Mouse (Mus musculus): ENCODE measurements around the gene Gm42906.

The Gm42906 gene

DNA sequence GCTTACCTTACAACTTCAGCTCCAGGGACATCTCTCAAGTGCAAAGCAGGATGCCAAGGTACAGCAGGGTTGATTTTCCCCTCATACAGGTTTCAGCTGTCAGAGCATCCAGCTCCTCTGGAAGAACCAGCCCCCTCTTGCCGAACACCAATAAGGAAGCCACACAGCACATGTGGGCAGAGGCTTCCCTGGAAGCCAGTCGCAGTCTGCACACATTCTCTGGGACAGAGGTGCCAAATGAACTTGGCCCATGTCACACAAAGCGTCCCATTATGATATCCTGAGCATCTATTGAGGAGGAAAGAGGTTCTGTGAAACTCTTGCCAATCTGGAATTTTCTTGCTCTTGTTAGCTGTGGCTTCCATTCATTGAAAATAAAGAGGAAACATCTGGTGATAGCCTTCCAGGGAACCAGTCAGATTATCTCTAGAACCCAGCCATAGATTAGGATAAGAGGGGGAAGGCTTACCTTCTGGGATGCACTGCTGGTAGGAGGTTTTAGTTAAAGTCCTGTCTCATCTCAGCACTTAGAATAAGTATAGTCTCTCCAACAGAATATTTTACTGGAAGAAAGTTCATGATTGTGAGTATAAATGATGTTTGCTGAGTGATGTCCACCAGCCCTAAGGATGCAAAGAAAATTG lies at the start of gene Gm42906:
Gene Gm42906, minus strand, starts transcription at position 51 of the 644 bp plus-strand sequence.
- no peak for DNase-seq

DNA sequence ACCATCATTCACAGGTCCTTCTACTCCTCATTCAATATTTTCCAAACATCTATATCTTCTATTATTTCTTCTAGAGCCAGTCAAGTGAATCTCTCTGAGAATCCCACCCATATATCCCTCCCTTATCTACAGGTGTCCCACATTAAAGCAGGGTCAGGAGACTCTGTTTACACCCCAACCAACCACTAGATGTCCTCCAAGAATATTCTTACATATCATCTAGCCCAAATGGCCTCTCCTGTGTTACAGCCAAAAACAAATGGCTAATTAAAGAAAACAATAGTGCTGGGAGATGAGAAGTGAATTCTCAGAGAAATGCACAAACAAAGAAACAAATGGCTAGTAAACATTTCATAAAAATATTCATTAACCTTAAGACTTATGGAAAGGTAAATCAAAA lies 17.7 kb upstream of the Gm42906 start:
- DNase-seq: no peak

DNA sequence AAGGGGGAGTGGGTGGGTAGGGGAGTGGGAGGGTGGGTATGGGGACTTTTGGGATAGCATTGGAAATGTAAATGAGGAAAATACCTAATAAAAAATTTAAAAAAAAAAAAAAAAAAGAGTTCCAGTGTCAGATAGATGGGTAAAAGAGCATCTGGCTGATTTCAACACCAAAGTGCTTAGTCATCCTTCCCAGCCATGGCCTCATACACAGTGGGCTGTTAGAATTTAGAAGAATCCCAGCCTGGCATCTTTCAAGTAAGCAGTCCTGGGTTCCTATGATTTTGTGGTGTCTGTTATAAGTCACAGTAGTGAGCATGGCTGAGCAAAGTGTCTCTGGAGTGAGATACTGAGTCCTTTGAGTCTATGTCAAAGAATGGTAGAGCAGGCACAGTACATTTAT lies 7.1 kb upstream of the Gm42906 start:
- DNase-seq: no peak

DNA sequence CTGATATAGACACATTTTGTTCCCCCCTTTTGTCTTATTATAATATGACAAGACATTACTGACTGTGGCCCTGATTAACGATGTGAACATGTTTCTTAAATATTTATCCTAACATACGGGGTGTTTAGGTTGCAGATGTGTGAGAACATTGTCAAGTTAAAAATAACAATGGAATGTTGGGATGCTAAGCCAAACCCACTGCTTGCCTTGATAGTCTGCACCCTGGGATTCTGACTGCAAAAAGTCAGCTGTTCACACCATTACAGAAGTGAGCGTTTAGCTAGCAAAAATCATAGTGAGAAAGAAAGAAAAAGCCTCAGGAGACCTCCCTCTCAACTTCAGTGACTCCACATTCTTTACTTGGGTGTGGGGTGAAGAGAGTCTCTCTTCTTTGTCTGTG lies 1.5 kb downstream of the Gm42906 start:
- DNase-seq: no peak

DNA sequence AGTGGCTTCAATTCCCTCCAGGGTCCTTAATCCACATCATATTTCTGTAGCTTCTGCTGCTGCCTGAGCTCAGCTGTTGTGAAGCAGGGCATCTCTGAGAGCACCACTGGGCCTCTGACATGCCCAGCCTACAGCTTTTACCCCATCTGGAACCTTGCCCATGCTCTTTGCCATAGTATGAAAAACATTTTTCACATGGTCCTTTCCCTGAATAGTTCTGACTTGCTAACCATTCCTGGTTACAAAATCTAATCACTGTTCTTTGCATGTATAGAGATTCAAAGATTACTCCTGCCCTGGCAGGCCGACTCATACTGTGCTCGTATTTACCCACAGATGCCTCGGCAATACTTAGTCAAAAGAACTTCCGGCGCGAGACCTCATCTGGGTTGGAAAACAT lies 5.3 kb downstream of the Gm42906 start:
- no peak for DNase-seq

DNA sequence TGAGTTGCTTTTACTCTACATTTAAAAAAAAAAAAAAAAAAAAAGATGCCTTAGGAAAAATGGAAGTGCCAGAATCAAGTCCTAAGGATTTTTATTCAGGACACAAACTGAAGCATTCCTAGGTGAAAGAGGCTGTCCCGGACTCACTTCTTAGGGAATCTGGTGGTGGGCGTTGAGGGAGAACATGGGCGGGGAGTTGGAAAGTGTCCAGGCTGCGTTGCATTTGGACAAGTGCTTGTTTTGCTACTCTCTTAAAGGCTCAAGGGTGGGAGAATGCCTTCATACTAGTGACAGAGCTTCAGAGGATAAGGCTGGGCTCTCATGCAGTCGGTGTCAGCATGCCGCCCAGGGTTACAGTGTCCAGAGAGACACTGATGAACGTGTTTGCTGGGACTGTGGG lies 6.1 kb downstream of the Gm42906 start:
- DNase-seq: peak; percentile 22 to 32

DNA sequence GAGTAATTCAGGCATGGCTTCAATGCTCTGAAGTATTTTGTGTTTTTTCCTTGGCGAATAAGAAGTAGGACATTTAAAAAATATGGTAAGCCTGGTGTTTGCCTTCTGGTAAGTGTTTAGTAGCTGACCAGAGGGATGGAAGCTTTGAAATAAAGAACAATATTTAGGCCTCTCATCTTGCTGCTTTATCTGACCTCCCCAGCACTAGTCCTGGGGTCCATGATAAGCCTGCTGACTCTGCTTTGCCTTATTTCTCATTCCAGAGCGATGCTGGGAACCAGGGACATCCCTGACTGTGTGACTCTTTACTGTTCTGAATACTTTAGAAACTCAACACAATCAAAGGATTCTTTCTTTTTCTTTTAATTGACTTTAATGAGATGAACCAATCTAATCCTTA lies 9.4 kb downstream of the Gm42906 start:
- no peak for DNase-seq

DNA sequence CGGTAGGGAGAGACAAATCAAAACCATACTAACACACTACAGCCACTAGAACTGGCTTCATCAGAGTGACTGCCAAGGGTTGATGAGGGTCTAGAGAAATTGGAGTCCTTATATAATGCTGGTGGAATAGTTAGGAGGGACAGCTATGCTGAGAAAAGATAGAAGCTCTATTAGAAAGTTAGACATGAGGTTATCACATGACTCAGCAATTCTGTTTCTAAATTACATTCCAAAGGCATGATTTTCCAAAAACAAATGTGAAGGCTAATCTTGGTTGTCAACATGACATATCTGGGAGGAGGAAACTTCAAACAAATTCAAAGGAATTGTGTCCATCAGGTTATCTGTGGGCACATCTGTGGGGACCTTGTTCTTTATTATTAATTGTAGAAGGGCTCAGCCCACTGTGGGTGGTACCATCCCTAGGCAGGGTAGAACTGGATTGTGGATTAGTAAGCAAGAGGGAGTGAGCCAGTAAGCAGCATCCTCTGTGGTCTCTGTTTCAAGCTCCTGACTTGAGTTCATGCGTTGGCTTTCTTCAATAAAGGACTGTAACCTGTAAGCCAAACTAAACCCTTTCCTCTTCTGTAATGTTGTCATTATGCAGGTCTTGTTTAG lies 10.4 kb downstream of the Gm42906 start:
- no peak for DNase-seq

DNA sequence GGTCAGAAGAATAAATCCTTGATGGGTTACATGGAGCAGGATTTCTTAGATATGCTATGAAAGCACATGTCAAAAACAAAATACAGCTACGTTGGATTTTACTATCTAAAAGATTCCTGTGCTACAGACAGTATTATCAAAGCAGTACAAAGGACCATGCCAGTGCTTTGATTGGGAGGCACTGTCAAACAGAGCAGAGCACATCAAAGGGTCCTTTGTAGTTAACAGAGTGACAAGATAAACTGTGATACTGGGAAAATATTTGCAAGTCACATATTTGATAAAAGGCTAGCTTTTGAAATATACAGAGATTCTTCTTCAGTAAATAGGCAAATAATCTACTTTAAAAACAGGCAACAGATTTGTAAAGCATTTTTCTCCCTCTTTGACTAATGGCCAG lies 11.0 kb downstream of the Gm42906 start:
- DNase-seq: no peak

DNA sequence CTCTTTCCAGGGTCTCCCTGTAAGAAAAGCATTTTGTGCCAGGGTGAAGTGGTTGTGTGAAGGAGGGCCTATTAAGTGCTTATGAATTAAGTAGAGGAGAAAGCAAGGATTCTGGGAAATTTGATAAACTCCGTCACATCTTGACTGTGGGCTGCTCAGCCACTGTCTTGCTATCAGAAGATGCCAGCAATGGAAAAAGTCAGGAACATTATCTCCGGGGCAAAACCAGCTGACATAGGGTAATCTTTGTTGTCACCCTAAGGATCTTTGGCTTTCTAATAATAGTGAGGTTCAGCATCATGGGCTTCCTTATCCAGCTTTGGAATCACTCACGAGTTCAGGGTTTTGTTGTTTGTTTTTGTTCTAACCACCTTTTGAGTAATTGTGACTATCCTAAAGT lies 14.3 kb downstream of the Gm42906 start:
- no peak for DNase-seq

DNA sequence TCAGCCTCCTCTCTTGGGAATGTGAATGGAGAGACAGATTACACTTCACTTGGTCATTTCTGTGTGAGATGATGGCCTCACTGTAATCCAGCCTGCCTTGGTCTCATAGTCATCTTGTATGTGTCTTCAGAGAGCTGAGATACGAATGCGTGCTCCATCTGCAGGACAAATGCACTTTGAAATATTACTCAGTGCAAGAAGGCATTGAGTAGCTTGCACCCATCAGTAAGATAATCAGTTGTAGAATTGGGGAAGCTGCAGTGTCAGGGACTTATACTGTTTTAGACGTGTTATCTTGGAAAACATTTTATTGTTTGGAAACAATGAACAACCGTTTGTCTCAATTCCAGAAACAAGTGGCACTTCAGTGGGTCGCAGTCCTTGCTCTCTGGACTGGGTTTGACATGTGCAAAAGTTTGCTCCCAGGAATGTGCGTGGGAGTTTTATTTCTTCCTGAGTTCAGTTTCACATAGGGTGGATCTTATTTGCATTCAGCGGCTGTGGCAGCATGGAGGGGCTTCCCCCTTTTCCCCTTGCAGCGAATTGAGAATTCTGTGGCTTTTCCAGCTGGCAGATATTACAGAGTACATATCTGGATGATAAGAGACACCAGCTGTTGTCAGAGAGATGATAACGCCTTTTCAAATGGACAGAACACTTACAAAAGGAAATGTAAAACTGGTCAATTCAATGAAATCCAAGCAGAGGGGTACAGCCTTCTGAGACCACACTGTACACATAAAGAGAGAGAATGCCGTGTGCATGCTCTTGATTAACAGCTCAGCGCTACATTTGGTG lies 15.1 kb downstream of the Gm42906 start:
- DNase-seq: peak; percentile 14 to 41

DNA sequence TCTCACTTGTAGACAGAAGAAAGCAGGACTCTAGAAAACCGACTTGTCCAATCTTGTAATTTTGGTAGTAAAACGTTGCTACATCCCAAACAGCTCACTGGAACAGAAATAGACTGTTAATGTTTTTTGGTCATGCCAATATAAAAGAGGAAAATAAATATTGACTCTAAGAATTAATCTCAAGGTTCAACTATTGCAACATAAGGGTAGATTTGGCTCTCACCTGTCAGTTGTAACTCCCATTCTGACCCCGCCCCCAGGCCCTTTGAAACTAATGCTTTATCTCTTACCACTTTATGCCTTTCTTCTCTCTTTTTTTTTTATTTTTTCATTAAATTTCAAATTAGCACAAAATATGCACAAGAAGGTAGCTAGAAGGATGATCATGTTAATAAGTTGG lies 18.0 kb downstream of the Gm42906 start:
- no peak for DNase-seq

DNA sequence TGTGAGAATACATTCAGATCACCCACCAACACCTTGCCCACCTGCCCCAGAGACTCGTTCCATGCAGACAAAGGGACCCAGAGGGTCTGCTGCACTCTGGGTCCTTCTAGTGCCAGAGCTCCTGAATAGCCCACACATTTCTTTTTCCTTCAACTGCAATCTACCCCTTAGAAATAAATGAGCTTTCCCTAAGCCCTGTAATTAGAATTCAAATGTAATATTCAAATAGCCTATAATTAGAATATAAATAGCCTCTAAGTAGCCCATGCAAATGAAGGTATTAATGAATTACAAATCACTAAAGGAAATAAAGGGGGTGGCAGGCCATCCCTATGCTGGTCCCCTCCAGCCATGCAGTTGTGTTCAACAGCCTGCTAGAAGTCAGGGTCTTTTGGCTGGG lies 18.7 kb downstream of the Gm42906 start:
- no peak for DNase-seq

DNA sequence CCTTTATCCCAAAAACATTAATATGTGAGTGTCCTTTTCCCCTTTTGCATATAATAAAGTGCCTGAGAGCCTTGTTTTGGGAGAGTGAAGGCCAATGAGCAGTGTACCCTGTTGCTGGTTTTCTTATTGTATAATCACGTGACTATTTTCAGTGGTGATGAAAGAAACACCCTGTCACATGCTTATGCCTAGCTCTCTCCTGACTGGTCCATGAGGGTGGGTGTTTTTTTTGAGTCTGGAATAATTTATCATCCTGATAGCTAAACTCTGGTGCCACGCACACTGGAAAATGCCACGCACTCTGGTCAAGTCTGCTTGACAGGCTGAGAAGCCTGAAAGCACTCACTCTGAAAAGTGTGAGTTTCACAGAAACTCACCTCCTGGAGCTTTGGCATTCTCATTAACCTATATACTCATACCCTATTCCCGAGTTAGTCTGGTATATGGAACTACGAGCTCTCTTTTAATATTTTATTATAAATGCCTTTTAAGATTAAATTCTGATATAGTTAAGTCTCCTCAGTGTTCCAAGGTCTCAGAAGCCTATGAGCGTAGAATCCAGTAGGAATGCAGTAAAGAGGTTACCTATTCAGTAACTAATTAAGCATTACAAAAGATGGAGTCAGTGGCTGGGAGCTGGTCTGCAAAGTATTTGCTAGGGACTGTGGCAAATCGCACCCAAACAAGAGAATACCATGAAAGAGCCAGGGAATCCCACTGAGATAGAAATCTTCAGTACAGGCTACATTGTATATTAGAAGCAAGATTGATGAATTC lies 19.7 kb downstream of the Gm42906 start:
- DNase-seq: no peak

DNA sequence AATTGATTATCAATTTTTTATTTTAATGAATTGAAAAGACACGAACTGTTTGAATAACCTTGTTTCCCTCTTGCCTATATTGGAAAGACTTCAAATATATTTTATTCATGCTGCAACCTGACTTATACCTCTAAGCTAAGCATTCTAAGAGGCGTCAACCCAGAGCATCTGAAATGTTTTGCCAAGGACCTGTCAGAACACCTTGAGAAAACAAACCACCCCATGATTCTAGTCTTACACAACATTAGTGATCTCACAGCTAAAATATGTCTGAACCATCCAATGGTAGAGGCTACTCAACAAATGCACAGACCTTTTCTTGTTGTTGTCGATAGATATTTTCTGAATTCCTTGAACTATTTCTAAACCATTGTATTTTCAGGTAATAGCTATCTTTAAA lies 20.5 kb downstream of the Gm42906 start:
- no peak for DNase-seq

DNA sequence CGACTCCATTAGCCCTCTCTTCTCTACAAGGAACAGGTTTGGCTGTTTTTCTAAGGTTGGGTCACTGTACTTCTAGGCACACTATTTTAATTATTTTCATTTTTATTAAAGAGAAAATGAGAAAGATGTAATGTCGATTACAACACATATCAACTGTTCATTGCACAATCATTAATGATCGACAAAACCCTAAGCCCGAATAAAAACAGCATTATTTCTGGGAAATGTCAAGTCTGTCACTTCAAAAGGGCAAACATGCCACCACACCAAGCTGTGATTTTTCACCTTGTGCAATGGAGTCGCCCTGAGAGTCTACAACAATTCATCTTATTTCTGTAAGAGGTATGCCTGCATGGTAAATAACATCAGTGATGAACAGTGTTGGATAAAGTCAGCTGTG lies 21.7 kb downstream of the Gm42906 start:
- no peak for DNase-seq

DNA sequence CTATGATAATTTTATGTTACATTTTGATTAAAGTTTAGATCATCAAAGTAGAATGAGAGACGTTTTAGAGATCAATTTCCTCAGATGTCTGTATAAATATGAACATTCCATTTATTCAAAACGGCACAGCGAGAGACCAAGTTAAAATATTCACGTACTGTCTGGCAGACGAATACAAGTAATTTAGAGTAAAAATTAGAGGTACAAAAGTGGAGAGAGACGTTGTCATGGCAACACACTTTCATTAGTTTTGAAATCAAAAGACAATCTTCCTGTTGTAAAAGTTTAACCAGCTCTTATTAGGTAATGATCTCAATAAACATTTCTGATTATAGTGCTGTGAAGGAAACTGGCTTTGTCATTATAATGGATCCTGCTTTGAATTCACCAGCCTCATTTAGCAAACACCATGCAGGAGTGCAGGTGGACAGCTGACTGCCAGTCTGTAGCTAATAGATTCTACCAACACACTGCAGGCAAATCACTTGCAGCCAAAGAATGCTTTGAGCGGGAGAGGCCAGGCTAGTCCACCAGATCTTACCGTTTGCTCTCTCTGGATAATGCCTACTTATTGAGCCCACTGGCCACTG lies 22.6 kb downstream of the Gm42906 start:
- no peak for DNase-seq

DNA sequence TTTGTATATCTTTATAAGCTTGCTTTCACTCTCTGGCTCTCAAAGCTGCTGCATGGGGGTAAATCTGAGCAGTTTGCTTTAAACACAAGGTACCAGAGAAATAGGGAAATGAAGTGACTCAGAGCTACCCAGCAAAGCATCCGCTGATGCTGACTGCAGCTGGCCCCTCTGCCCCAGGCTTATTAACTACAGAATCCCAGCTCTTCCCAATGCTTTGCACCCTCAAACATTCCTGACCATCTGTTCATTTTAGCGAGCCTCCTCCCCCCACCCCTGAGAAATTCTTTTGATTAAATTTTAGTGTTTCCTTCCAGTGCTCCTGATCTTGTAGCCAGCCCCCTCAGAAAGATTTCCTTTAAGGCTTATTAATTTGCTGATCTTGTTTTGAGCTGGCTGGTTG lies 24.4 kb downstream of the Gm42906 start:
- no peak for DNase-seq

DNA sequence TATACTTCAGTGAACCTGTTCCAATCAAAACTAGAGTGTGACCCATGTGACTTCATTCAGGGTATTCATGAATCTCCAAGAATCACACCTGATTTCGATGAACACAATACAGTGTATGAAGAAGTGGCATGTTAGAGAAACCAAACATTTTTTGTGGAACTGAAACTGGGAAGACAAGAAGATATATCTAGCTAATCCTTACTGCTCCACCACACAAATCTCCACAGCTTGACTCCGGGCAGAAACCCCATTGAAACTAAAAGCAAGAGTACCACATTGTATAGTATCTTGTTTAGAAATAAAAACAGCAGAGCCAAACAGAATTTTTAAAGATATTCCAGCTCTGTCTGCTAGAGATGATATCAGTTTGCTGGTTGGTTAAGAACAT lies 27.4 kb downstream of the Gm42906 start:
- DNase-seq: no peak

DNA sequence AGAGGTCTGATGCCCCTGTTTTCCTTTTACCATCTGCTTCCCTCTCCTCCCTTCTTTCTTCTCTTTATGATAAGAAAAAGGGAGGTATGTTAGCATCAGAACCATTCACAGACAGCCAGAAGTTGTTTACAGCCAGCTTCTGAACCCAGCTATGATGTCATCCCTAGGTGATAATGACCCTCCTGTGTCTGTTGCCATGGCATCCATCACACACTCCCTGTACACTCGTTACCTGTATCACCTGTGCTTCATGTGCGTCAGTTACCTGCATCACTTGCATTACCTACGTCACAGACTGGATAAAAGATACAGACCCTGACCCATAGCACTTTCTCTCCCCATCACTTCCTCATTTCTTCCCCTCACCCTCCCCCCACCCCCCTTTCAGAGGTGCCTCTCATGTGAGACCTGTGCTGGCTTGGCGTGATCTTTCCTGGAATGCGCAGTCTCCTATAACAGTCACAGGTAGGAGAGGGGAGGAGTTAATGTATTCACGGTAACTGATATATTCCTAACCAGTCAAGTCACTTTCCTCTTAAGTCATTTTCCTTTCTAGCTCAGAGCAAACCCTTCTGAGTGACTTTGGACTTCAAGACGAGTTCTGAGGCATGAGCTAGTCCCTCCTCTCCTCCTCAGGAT lies 27.9 kb downstream of the Gm42906 start:
- no peak for DNase-seq

DNA sequence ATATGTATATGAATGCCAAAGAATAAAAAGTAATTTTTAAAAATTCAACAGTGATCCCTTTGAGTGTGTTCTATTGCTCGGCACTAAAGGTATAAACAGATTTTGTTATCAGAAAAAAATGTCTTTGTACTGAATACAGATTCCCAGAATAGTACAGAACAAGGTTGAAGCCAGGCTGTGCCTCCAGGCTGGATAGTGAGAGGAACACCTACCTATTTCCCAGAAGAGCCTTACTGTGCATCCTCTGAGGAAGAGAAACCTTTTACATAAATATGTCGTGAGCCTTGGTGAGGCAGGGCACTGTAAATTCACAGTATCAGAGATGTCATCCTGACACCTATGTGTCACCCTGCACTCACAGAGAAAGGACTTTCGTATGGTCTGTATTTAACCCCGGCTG lies 31.8 kb downstream of the Gm42906 start:
- no peak for DNase-seq

DNA sequence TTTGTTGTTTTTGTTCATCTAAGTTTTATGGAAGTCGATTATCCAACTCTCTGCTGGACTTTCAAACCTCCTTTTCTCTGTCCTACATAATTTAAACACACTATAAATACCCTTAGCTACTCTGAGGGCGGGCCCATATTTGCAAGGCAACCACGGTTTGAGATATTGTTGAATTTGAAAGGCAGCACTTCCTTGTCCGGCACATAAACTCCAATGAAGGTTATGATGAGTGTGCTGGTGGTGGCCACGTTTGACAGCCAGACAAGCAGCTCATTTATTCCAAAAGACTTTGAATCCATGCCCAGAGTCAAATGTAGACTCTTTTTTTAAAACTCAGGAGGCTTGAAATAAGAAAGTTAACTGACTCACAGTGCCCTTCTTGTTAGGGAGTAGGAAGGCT lies 33.3 kb downstream of the Gm42906 start:
- no peak for DNase-seq

Measured in kidney, postnatal 4 days (tissue).